Mouse (Mus musculus) monocyte, adult 2 months (primary cell): Measurements from ENCODE around the gene Aass.
"Not testable (repeated sequence)": the region's sequence is repeated elsewhere in the genome, so short reads cannot be mapped to it uniquely, and the experiment has no call there.

ENCODE experiments used
- DNase-seq, 2 experiments: peaks; one replicate each; pipeline ENCODE4 v3.0.0; 2022; ENCODE audit warnings: low spot score in 2 of 2, low read depth in 1 of 2

The Aass gene

GRCm38 (mm10) chr6:23132573-23133181 is at the start of gene Aass:
TSS of gene Aass (minus strand) at chr6:23132986.
- DNase-seq, result no peak

- no peak for DNase-seq
These were observed 47.3 kb upstream of the Aass start for GRCm38 (mm10) chr6:23180096-23180495.

- DNase-seq, result not testable (repeated sequence)
These were observed 31.0 kb upstream of the Aass start for GRCm38 (mm10) chr6:23163824-23164223.

GRCm38 (mm10) chr6:23156357-23156756 is 23.6 kb upstream of the Aass start:
- not testable (repeated sequence) for DNase-seq

- DNase-seq, result no peak
These were observed 20.3 kb upstream of the Aass start for GRCm38 (mm10) chr6:23153112-23153511.

- DNase-seq, result no peak
These were observed 14.4 kb upstream of the Aass start for GRCm38 (mm10) chr6:23147221-23147620.

- no peak for DNase-seq
These were observed 11.2 kb upstream of the Aass start for GRCm38 (mm10) chr6:23143980-23144379.

- no peak for DNase-seq
These were observed 1.8 kb downstream of the Aass start for GRCm38 (mm10) chr6:23131015-23131414.

GRCm38 (mm10) chr6:23129201-23129600 is 3.6 kb downstream of the Aass start:
- no peak for DNase-seq

GRCm38 (mm10) chr6:23126706-23127105 is 6.1 kb downstream of the Aass start:
- no peak for DNase-seq

GRCm38 (mm10) chr6:23125831-23126230 is 7.0 kb downstream of the Aass start:
- no peak for DNase-seq

GRCm38 (mm10) chr6:23124823-23125222 is 8.0 kb downstream of the Aass start:
- no peak for DNase-seq

GRCm38 (mm10) chr6:23122934-23123333 is 9.9 kb downstream of the Aass start:
- DNase-seq, result no peak

GRCm38 (mm10) chr6:23114781-23115180 is 18.0 kb downstream of the Aass start:
- DNase-seq, result no peak

GRCm38 (mm10) chr6:23107069-23107468 is 25.7 kb downstream of the Aass start:
- no peak for DNase-seq

GRCm38 (mm10) chr6:23106373-23106772 is 26.4 kb downstream of the Aass start:
- DNase-seq, result no peak

- not testable (repeated sequence) for DNase-seq
These were observed 42.3 kb downstream of the Aass start for GRCm38 (mm10) chr6:23090346-23091055.

GRCm38 (mm10) chr6:23089292-23089691 is 43.5 kb downstream of the Aass start:
- DNase-seq, result not testable (repeated sequence)

GRCm38 (mm10) chr6:23084587-23085421 is 48.0 kb downstream of the Aass start:
- DNase-seq, result no peak

GRCm38 (mm10) chr6:23079991-23080680 is 52.6 kb downstream of the Aass start:
- no peak for DNase-seq

- no peak for DNase-seq
These were observed 54.5 kb downstream of the Aass start for GRCm38 (mm10) chr6:23078273-23078672.
